Mouse (Mus musculus) granulocyte monocyte progenitor cell, adult 5-6 weeks (primary cell): ENCODE measurements around the gene Slc7a11. TPM values are rescaled to one million over a fixed set of nuclear protein-coding genes. Genes with fewer than 3 reads are reported as not detected.

Experiments
- ATAC-seq: replicated peaks from 2 replicates; pipeline ENCODE4 v1.8.0; 2016; ENCODE audit warnings: mild to moderate bottlenecking, moderate TSS enrichment, inconsistent platforms; ENCODE audit not compliant: poor library complexity, severe bottlenecking
- total RNA-seq, 2 experiments: library from RNA; stranded (forward) in 1 of 2; stranded (reverse) in 1 of 2; fragments of 200-712, 200-1000 nt in 1 of 2; fragments of >200 nt in 1 of 2; fragmentation: Nextera tagmentation in 1 of 2; gene quantifications; 2 replicates each; pipeline ENCODE4 v1.2.3; 2014 to 2017

The Slc7a11 gene
- total RNA-seq, 2 experiments from 2014 or later, result 1.5 TPM; not detected in 1

DNA sequence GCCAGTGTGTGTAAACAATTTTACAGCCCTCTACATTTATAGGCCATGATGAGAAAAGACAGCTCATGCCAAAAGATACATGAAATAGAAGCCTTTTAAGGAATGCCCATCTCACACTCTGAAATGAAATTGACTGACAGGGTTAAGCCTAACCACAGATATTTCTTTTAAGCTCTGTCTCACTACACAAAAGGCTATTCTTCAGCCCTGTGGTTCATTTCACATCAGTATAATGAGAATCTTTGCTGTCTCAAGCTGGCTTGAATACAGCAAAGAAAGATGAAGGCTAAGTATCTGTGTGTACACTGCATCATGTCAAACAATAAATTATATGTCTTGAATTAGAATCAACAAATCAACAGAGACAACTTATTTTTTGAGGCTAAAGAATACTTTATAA is 549.5 kb downstream of the Slc7a11 start:
- no peak for ATAC-seq

DNA sequence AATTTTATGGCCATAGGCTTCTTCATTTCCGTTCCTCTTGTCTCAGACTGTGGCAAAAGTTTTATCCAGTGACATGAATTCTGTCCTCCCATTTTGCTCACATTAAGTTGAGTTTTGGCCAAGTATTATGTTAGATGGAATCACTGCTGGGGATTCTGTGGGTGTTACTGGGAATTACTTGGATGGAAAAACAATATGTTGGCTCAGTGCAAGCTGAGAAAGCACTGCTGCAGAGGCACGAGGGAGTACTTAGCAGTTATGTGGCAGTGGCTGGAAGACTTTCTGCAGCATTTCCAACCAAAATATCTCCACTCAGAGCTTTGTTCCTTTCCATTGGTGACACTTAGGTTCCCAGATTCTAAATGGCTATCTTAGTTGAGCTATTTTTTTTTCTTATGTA is 556.1 kb downstream of the Slc7a11 start:
- no peak for ATAC-seq

GRCm38 (mm10) chr3:49886220-49886945 is 557.0 kb downstream of the Slc7a11 start:
- no peak for ATAC-seq

GRCm38 (mm10) chr3:49880496-49880895 is 562.9 kb downstream of the Slc7a11 start:
- no peak for ATAC-seq

DNA sequence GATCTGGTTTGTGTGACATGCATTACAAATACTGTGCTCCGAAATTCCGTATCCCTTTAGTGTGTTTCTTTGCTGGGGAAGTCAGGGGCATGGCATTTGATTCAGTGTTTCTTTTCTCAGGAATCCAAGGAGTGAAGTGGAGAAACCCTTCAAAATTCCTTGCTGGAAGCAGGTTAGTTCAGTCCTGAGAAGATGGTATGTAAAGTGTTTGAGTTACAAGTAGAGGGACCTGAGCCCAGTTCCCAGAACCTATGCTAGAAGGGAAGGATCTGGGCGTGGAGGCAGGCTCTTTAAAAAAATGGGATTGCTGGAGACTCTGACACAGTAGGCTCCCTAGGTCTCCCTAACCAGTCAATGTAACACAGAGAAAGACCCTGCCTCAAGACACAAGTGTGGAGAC is 572.6 kb downstream of the Slc7a11 start:
- no peak for ATAC-seq

GRCm38 (mm10) chr3:49867951-49868584 is 575.3 kb downstream of the Slc7a11 start:
- ATAC-seq, result no peak

GRCm38 (mm10) chr3:49867147-49867950 is 576.1 kb downstream of the Slc7a11 start:
- no peak for ATAC-seq

- ATAC-seq, result no peak
These were observed 577.3 kb downstream of the Slc7a11 start for GRCm38 (mm10) chr3:49866061-49866515.

DNA sequence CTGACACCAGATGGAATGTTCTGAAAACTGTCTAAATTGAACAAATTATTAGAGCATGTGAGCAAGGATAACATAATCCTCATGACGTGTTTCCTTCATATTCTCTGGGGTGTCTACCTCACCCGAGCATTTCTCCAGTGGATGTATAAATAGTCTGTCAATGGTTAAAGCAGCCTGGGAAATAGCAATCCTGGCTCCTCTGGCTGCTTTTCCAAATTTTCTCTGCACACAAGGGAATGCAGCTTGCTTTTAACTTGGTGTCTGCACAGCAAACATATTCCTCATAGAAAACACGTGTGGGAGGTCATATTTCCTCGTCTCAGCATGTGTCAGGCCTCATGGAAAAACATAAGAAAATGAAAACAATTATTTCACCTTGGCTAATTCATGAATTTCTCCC is 586.6 kb downstream of the Slc7a11 start:
- no peak for ATAC-seq

- ATAC-seq, result no peak
These were observed 589.1 kb downstream of the Slc7a11 start for GRCm38 (mm10) chr3:49854277-49854676.

DNA sequence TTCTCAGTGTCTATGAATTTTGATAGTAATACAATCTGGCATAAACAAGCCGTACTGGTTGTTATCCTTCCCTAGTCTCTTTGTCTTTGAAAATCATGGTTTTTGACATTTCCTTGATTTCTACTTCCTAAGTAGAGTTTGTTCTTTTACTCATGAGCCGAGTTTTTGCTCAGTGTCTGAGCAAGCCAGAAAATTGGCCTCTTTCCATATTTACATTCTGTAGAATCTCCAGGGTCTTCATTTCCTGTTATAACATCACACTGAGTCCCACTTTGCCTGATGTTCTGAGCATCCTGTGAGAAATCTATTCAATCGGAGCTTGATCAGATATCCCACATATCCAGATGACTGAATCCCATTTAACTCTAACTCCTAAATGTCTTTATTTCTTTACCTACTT is 600.4 kb downstream of the Slc7a11 start:
- no peak for ATAC-seq
